Mouse (Mus musculus): Measurements from ENCODE around the gene Ccdc28b. TPM values are rescaled to one million over a fixed set of nuclear protein-coding genes. Genes with fewer than 3 reads are reported as not detected.

Ccdc28b gene
- polyA plus RNA-seq, 1 experiment from 2014 or later = 88.3 TPM

DNA sequence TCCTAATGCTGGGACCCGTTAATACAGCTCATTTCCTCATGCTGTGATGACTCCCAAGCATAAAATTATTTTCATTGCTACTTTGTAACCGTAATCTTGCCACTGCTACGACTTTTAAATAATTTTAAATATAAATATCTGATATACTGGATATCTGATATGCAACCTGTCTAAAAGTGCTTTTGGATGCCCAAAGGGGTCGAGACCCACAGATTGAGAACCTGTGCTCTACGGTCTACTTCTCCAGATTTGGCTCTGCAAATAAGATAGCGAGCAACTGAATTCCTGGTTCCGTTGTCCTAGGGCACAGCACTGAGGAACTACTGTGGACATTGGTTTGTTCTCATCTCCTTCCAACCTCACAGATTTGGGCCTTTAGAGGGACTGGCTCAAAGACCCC, 46.1 kb downstream of the Ccdc28b start:
- Histone ChIP-seq H3K9ac (replicated peaks) (no peak overlapping the region), H3K4me2 (replicated peaks) (no peak overlapping the region), H3K36me3 (no peaks in the 10 kb centered on the region), H3K4me3 (no peak overlapping the region), H3K27ac (replicated peaks) (no peak overlapping the region), H3K27me3 (no peaks in the 10 kb centered on the region), H3K4me1 (peaks cover 7% of the 10 kb centered on the region; the same call in 1 of the 2 replicates), H3K9me3 (no peaks in the 10 kb centered on the region)
- ATAC-seq (ENCODE audit: low FRiP score, low read depth) = no peak
- 82% methylated on average over 7 of the region's 7 CpGs for WGBS

DNA sequence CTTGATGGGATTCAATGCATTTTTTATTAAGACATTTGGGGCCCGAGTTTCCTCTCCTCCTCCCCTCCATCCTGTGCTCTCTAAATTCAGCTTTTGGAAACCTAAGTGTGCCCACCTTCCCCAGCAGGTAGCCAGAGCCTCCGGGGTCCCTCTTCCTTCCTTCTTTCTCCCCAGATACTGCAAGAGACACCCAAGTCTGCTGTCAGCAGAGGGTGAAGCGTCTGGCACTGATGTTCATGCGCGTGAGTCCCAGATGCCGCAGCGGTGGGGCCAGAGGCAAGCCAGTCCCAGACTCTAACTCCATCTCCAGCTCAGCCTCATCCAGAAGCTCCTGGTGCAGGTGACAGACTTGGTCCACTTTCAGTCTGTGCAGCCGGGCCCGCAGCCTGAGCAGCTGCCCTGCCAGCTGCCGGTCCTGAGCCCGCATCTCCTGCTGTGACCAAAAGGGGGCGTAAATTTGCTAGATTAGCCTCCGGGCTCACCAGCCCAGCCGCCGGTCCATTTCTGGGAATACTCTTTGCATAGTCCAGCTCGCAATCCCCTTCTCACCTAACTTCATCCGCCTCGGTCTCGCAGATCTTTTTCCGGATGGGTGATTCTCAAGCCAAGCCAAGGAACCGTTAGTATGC, 46.8 kb downstream of the Ccdc28b start:
- no peak overlapping the region; the same call in 1 of the 2 replicates for H3K9ac ChIP-seq (replicated peaks)
- H3K27ac ChIP-seq (replicated peaks) = no peak overlapping the region
- peak overlapping the region; percentile 30 for H3K4me2 ChIP-seq (replicated peaks)
- no peak for ATAC-seq (ENCODE audit: low FRiP score, low read depth)
- H3K4me3 ChIP-seq = no peak overlapping the region
- H3K4me1 ChIP-seq = peaks cover 7% of the 10 kb centered on the region; the same call in 1 of the 2 replicates
- no peaks in the 10 kb centered on the region for H3K36me3 ChIP-seq
- H3K9me3 ChIP-seq = no peaks in the 10 kb centered on the region
- no peaks in the 10 kb centered on the region for H3K27me3 ChIP-seq
- 24% methylated on average over 21 of the region's 21 CpGs for WGBS

DNA sequence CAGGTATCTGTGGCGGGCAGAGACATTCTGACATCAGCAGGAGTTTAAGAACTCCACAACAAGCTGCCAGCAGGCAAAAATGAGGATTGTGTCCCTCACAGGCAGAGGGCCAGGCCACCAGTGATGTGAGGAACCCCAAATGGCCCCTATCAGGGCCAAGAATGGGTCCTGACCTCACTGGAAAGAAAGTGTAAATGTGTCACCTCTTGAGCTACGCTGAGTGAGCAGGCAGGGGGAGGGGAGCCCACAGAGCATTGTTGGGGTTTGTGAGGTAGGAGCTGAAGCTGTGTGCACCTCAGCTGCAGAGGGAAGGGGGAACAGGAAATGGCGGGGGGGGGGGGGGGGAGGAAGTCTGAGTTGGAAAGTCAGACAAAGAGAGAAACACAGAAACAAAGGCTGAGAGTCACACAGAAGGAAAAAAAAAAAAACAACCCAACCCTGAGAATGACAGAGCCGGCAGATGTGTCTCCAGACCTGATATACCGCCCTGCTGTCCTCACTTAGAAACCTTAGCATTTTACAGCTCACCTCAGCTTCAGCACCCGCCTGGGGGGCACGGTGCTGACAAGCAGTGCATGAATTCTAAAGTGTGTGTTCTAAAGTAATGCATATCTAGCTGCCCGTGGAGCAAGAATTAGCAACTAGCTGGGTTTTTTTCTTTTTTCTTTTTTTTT, 48.4 kb downstream of the Ccdc28b start:
- H3K4me2 ChIP-seq (replicated peaks) = no peak overlapping the region
- peaks cover 7% of the 10 kb centered on the region; the same call in 1 of the 2 replicates for H3K4me1 ChIP-seq
- no peaks in the 10 kb centered on the region for H3K9me3 ChIP-seq
- no peaks in the 10 kb centered on the region for H3K27me3 ChIP-seq
- WGBS = 69% methylated on average over 7 of the region's 8 CpGs
- H3K36me3 ChIP-seq = no peaks in the 10 kb centered on the region
- H3K9ac ChIP-seq (replicated peaks) = no peak overlapping the region
- H3K4me3 ChIP-seq = no peak overlapping the region
- no peak overlapping the region for H3K27ac ChIP-seq (replicated peaks)
- ATAC-seq (ENCODE audit: low FRiP score, low read depth) = no peak

DNA sequence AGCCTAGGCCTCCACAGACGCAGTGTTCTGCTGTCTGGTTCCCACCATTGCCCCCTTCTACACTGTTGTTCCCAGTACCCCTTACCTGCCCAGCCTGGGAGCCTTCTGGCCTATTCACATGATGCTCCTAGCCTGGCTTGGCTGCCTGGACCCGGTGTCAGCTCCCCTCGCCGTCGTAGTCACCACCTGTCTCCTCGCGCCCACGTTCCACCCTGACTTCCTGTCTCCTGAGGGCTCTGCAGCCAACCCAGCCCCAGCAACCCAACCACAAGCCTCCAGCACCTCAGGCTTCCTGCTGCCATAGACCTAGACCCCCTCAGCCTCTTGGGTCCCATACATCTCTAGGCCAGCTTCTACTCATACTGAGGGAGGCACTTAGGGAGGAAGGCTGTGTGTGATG, 50.3 kb downstream of the Ccdc28b start, which contains the start of gene Lck:
Gene Lck, minus strand, starts transcription at position 212 of the 400 bp plus-strand sequence.
- no peak within 1 kb of the TSS for H3K4me2 ChIP-seq (replicated peaks)
- no peak within 1 kb of the TSS for H3K9ac ChIP-seq (replicated peaks)
- no peak for ATAC-seq (ENCODE audit: low FRiP score, low read depth)
- H3K4me1 ChIP-seq = peaks cover 7% of the 10 kb centered on the region; the same call in 1 of the 2 replicates
- H3K27me3 ChIP-seq = no peaks in the 10 kb centered on the region
- H3K9me3 ChIP-seq = no peaks in the 10 kb centered on the region
- no peaks in the 10 kb centered on the region for H3K36me3 ChIP-seq
- H3K4me3 ChIP-seq = no peak within 1 kb of the TSS
- H3K27ac ChIP-seq (replicated peaks) = no peak within 1 kb of the TSS
- WGBS = 93% methylated on average over 8 of the region's 8 CpGs

DNA sequence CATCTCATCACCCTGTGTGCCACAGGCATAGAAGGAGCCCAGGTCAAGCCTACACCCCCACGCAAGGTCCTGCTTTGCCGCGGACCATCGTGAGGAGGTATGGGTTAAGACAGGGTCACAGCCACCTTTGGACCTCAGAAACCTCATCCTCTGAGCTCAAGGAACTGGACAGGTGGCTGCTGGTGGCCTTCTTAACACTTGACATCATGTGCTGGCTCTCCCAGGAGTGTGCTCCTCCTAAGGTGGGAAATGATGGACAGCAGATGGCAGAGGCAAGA, 50.7 kb downstream of the Ccdc28b start:
- Histone ChIP-seq H3K9me3 (no peaks in the 10 kb centered on the region), H3K4me3 (no peak overlapping the region), H3K27ac (replicated peaks) (no peak overlapping the region), H3K27me3 (no peaks in the 10 kb centered on the region), H3K9ac (replicated peaks) (no peak overlapping the region), H3K36me3 (no peaks in the 10 kb centered on the region), H3K4me1 (peaks cover 7% of the 10 kb centered on the region; the same call in 1 of the 2 replicates), H3K4me2 (replicated peaks) (no peak overlapping the region)
- 93% methylated on average over 4 of the region's 4 CpGs for WGBS
- no peak for ATAC-seq (ENCODE audit: low FRiP score, low read depth)

DNA sequence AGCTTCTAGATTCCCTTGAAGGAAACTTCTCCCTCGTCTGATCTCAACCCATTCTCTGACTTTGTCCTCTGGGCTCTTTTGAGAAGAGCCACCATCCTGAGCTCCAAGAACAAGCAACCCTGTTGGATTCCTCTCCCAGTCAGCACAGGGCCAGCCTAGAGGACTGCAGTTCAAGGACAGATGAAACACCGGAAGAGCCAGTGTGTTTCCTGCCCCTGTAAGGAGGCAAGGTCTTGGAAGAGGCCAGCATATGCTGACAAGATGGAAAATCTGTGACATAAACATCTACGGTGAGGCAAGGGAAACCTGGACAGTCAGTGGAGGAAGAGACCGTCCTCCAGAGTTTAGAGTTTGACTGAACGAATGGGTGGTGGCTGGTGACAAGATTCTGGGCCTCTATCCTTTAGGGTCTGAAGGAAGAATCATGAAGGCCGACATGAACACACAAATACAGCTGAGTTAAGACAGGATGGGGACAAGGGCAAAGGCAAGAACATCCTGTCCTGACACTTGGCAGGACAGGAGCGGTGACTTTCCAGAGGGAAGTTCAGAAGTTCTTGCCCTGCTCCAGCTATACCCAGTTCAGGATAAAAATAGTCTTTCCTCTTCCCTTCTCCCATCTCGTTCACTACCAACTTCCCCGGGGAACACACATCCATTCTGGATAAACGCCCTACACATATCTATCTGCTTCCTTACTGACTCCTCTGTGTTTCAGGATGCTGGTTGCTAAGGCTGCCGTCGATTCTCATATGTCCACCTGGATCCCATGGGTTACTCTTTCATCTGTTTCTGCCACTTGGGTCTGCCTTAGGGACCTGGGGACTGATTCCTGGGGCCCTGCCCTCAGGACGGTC, 51.3 kb downstream of the Ccdc28b start:
- no peak for ATAC-seq (ENCODE audit: low FRiP score, low read depth)
- Histone ChIP-seq H3K27me3 (no peaks in the 10 kb centered on the region), H3K4me3 (no peak overlapping the region), H3K9ac (replicated peaks) (no peak overlapping the region), H3K9me3 (no peaks in the 10 kb centered on the region), H3K27ac (replicated peaks) (no peak overlapping the region), H3K4me1 (peaks cover 7% of the 10 kb centered on the region; the same call in 1 of the 2 replicates), H3K36me3 (no peaks in the 10 kb centered on the region), H3K4me2 (replicated peaks) (no peak overlapping the region)
- 89% methylated on average over 13 of the region's 13 CpGs for WGBS

DNA sequence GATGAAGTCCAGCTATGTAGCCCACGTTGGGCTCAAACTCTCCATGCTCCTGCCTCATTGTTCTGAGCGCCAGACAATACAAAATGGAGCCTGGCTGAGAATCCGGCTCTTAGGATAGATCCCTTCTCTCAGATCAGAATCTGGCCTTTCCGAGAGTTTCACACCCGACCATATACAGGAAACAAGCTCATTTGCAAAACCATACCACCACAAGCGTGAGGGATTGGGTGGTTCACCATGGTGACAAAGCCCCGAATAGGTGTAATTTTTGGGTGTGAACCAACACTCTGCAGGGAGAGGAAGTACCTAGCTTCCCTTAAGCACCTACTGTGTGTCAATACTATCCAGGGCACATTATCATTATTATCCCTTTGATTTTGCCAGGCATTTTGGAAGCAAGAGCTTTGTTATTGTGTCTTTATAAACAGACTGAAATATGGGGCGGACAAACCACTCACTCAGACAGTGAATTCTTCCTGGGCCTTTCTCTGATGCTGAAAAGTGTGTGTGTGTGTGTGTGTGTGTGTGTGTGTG, 52.1 kb downstream of the Ccdc28b start:
- no peak overlapping the region for H3K27ac ChIP-seq (replicated peaks)
- H3K9me3 ChIP-seq = no peaks in the 10 kb centered on the region
- H3K36me3 ChIP-seq = no peaks in the 10 kb centered on the region
- no peak overlapping the region for H3K4me2 ChIP-seq (replicated peaks)
- no peaks in the 10 kb centered on the region for H3K27me3 ChIP-seq
- ATAC-seq (ENCODE audit: low FRiP score, low read depth) = no peak
- 76% methylated on average over 8 of the region's 8 CpGs for WGBS
- no peak overlapping the region for H3K9ac ChIP-seq (replicated peaks)
- no peak overlapping the region for H3K4me3 ChIP-seq
- no peaks in the 10 kb centered on the region for H3K4me1 ChIP-seq

DNA sequence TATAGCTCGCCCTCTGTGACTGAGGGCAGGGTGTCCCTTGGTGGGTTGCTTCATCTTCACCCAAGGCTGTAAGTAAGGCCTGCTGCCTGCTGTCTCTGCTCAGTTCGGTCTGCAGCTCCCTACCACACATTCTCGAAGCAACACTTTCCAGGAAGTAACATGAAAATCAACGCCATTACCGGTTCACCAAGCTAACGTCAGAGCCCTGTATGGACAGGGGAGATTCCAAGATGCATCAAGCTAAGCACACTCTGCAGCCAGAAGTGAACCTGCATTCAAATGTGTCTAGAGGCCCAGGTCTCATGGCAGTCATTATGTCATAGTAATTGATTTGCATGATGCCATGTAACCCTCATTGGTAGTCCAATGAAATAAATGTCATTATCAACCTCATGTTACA, 53.7 kb downstream of the Ccdc28b start:
- no peak for ATAC-seq (ENCODE audit: low FRiP score, low read depth)
- H3K9me3 ChIP-seq = no peaks in the 10 kb centered on the region
- H3K9ac ChIP-seq (replicated peaks) = no peak overlapping the region
- H3K4me3 ChIP-seq = no peak overlapping the region
- no peaks in the 10 kb centered on the region for H3K36me3 ChIP-seq
- no peak overlapping the region for H3K4me2 ChIP-seq (replicated peaks)
- H3K27ac ChIP-seq (replicated peaks) = no peak overlapping the region
- WGBS = 89% methylated on average over 6 of the region's 6 CpGs
- no peaks in the 10 kb centered on the region for H3K4me1 ChIP-seq
- H3K27me3 ChIP-seq = no peaks in the 10 kb centered on the region

Other genes with a start within 250 kb of the Ccdc28b start
- gene Zbtb8a, start 245.8 kb downstream of the Ccdc28b start, polyA plus RNA-seq (2016; fragmentation: Nextera tagmentation; extraction: Ambion mirVana) = 12.1 and 12.2 TPM in 2 replicates
- gene Zbtb8b, start 183.1 kb downstream of the Ccdc28b start, polyA plus RNA-seq (2016; fragmentation: Nextera tagmentation; extraction: Ambion mirVana) = 4.1 and 5.0 TPM in 2 replicates
- gene Bsdc1, start 162.4 kb downstream of the Ccdc28b start, polyA plus RNA-seq (2016; fragmentation: Nextera tagmentation; extraction: Ambion mirVana) = 31.9 and 33.7 TPM in 2 replicates
- not detected in 2 replicates for gene Tssk3, start 132.9 kb downstream of the Ccdc28b start, polyA plus RNA-seq (2016; fragmentation: Nextera tagmentation; extraction: Ambion mirVana)
- not detected in 2 replicates for gene Fam229a, start 132.8 kb downstream of the Ccdc28b start, polyA plus RNA-seq (2016; fragmentation: Nextera tagmentation; extraction: Ambion mirVana)
- 2,082 and 2,101 TPM in 2 replicates for gene Marcksl1, start 110.4 kb downstream of the Ccdc28b start, polyA plus RNA-seq (2016; fragmentation: Nextera tagmentation; extraction: Ambion mirVana)
- gene Hdac1, start 81.2 kb downstream of the Ccdc28b start, polyA plus RNA-seq (2016; fragmentation: Nextera tagmentation; extraction: Ambion mirVana) = 188 and 190 TPM in 2 replicates
- gene Lck, start 50.3 kb downstream of the Ccdc28b start, polyA plus RNA-seq (2016; fragmentation: Nextera tagmentation; extraction: Ambion mirVana) = 3.7 and 3.8 TPM in 2 replicates
- gene Fam167b, start 45.4 kb downstream of the Ccdc28b start, polyA plus RNA-seq (2016; fragmentation: Nextera tagmentation; extraction: Ambion mirVana) = 0.54 TPM in 1 of 2 replicates, not detected in the other
- gene Eif3i, start 23.3 kb downstream of the Ccdc28b start, polyA plus RNA-seq (2016; fragmentation: Nextera tagmentation; extraction: Ambion mirVana) = 196 and 202 TPM in 2 replicates
- gene Tmem234, start 23.3 kb downstream of the Ccdc28b start, polyA plus RNA-seq (2016; fragmentation: Nextera tagmentation; extraction: Ambion mirVana) = 182 and 192 TPM in 2 replicates
- 2.8 and 2.9 TPM in 2 replicates for gene Dcdc2b, start 9.7 kb downstream of the Ccdc28b start, polyA plus RNA-seq (2016; fragmentation: Nextera tagmentation; extraction: Ambion mirVana)
- 26.7 and 30.7 TPM in 2 replicates for gene Iqcc, start 4.8 kb downstream of the Ccdc28b start, polyA plus RNA-seq (2016; fragmentation: Nextera tagmentation; extraction: Ambion mirVana)
- gene Txlna, start 17.1 kb upstream of the Ccdc28b start, polyA plus RNA-seq (2016; fragmentation: Nextera tagmentation; extraction: Ambion mirVana) = 90.3 and 91.8 TPM in 2 replicates
- gene Kpna6, start 48.8 kb upstream of the Ccdc28b start, polyA plus RNA-seq (2016; fragmentation: Nextera tagmentation; extraction: Ambion mirVana) = 15.2 and 16.3 TPM in 2 replicates
- gene Tmem39b, start 72.9 kb upstream of the Ccdc28b start, polyA plus RNA-seq (2016; fragmentation: Nextera tagmentation; extraction: Ambion mirVana) = 17.3 and 21.9 TPM in 2 replicates
- 224 and 239 TPM in 2 replicates for gene Khdrbs1, start 118.4 kb upstream of the Ccdc28b start, polyA plus RNA-seq (2016; fragmentation: Nextera tagmentation; extraction: Ambion mirVana)
- 345 and 375 TPM in 2 replicates for gene Ptp4a2, start 187.3 kb upstream of the Ccdc28b start, polyA plus RNA-seq (2016; fragmentation: Nextera tagmentation; extraction: Ambion mirVana)